Mouse (Mus musculus): ENCODE results near the gene Gnb3.

DNA sequence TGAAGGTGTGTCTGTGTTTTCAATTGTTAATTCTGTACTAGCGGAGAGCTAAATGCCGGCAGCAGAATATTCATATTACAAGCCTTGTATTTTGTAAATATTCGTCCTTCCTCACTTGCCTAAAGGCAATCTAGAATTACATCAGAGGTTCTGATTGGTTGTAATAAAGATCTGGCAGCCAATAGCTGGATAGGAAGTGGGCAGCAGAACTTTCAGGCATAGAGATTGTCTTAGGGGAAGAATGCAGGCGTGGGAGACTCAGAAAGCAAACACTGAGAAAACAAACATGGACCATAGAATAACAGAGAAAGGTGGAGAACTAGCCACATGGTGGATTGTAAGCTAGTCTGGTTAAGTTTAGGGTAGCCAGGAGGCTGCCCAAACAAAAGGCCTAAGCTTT lies 50.0 kb downstream of the Gnb3 start:
- TF ChIP-seq POLR2A (IDR thresholded peaks at IDR 0.05; ENCODE audit: borderline replicate concordance, insufficient read depth, low read length) = no peak
- no peak for TF ChIP-seq CTCF (IDR thresholded peaks at IDR 0.05; ENCODE audit: borderline replicate concordance, insufficient read depth, low read depth, low read length)
